Mouse (Mus musculus) R1 (cell line): Measurements from ENCODE around the gene Tmem132d.
"Not testable (repeated sequence)": the region's sequence is repeated elsewhere in the genome, so short reads cannot be mapped to it uniquely, and the experiment has no call there.

Source experiments
- DNase-seq: peaks from one replicate; pipeline ENCODE4 v3.0.0-alpha.2; 2018; ENCODE audit warnings: low read depth, low spot score

Gene Tmem132d

DNA sequence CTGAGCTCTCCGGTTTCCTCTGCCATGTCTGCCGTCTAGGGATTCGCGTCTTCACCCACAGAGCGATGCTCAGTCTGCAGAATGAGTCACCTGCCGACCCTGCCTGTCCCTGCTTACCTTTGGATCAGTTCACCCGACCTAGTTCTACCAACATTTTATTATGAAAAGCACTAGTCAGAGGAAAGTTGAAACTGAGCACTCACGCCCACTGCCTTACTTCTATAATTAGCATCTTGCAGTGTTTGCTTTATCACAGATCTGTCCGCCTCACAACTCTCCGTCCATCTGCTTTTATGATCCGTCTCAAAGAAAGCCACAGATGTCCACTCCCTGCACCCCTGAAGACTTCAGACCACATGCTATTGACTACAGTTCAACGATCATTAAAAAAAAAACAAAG lies 626.0 kb downstream of the Tmem132d start:
- DNase-seq = no peak

DNA sequence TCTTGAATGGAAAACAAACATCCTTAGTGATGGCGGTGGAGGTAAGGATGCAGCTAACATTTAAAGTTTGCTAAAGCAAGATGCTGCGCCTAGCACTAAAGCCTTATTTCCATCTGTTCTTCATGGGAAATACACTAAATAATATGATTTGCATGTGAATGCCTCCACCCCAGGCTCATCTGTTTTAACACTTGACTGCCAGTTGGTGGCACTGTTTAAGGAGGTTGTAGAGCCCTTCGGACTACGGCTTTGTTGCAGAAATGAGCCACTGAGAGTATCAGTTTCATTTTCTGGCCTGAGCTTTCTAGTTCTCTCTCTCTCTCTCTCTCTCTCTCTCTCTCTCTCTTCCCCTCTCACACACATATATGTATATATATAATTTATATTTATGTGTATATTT lies 632.0 kb downstream of the Tmem132d start:
- peak; percentile 49 for DNase-seq

GRCm38 (mm10) chr5:127781221-127781620 lies 651.7 kb downstream of the Tmem132d start:
- DNase-seq = no peak

DNA sequence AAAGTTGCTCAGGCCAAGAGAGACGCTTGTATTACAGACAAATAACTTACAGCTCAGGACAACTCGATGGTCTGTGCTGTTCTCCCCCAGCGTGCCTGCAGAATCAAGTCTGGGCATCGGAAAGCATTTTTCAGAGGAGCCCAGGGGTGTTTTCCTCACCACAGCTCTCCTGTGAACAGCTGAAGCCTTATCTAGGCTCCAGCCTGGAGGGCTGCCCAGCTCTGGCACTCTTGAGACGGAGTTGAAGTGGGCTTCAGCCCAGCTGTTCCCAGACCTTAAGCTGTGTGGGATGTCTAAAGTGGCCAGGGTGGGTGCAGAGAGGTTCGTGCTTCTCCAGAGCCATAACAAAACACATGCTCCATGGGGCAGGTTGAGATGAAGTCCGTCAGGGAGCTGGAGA lies 657.1 kb downstream of the Tmem132d start:
- no peak for DNase-seq

DNA sequence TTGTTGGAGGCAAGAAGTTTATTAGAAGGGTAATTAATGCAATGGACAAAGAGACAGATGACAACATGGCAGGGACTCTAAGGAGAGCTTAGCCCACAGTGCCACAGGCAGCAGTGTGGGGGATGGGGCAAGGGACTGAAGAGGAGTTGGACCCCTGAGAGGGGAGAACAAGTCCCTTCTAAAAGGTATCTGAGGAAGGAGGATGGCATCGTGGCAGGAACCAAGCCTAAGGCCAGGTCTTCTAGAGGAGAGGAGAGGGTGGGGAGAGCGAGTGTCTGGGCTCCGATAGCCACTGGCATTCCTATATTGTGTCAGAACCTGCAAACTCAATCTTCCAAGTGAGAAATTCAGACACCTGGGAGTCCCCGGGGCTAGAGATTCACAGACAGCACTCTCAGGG lies 674.3 kb downstream of the Tmem132d start:
- no peak for DNase-seq

DNA sequence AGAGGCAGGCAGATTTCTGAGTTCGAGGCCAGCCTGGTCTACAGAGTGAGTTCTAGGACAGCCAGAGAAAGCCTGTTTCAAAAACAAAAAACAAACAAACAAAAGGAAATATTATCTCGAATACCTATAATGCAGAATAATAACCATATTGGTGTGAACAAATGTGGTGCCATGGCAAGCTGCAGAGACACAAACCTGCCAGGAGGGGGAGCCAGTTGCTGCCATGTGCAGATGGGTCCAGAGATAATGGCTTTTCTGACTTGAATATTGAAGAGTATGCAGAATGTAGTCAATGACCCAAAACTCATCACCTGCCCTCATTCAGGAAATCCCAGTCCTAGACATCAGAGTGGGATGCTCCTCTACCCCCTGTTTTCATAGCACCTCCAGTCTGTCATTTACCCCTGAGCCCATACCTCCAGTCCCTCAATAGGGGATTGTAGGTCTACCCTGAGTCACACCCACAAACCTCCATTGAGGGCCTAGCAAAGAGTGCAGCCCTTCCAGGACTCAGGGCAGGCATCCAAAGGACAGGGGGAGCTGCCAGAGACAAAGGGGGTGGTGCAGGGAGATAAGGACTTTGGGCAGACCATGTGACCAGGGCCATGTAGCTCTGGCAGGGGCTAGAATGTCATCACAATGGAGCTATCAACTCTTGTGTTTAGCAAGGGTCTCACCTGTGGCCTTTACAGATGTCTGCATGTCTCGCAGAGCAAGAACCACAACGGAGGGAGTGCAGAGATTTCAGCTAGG lies 676.0 kb downstream of the Tmem132d start:
- DNase-seq = peak; percentile 24

DNA sequence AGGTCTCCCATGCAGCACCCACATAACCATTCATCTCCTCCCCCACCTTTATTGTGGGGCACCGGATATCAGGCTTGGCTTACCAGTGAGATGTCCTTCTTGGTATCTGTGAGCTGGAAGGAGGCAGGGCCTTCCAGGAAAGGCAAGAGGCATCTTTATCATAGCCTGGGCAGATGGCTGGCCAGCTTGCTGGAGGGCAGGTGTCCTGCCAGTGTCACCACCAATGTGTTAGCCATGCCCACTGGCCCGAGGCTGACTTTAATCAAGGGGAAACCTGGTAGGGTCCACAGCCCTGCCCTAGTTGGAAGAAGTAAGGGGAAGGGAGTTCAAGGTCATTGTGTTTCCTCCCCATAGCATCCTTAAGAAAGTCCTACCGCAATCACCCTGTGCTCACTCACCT lies 676.9 kb downstream of the Tmem132d start:
- DNase-seq = no peak

DNA sequence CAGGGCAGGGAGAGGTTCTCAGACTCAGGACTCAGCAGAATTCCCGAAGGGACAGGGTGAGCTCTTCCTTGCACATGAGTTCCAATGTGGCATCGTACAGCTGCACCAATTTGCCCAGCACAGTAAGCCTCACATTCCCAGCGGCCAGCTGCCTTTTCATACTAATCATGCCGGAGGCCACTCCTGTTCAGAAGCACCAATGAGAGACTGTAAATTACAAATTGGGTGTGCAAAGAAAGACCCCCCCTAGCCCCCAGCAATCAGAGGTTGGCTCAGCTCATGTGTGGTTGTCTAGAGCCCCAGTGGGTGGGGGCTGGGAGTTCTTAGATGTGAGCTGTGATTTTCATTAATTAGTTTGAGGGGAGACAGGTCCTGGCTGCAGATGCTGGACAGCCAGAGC lies 677.3 kb downstream of the Tmem132d start:
- DNase-seq = no peak

GRCm38 (mm10) chr5:127751262-127751975 lies 681.5 kb downstream of the Tmem132d start:
- no peak for DNase-seq

- DNase-seq = not testable (repeated sequence)
Measured at GRCm38 (mm10) chr5:127749540-127749939, 683.3 kb downstream of the Tmem132d start.

DNA sequence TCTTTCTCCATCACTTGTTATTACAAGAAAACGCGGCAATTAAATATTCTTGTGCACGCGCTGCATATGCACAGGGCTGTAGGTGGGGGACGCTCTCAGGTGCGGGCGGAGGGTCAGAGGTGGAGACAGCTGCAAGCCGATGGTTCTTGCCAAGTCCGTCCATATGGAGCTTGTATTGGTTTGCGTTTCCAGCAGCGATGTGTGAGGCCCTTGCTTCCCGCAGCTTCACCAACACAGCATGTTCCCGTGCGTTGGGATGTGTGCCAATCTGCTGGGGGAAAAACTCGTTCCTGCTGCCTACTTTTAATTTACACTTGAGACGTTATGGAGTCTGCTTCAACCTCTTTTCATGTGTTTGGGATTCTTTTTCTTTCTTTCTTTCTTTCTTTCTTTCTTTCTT lies 691.5 kb downstream of the Tmem132d start:
- peak; percentile 14 for DNase-seq
